Mouse (Mus musculus) thymus, adult 2 months (tissue): ENCODE measurements around the gene Slc35e3. TPM values are rescaled to one million over a fixed set of nuclear protein-coding genes. Genes with fewer than 3 reads are reported as not detected.

Experiments used
- DNase-seq: peaks from one replicate; pipeline ENCODE4 v3.0.0; 2021
- H3K27ac ChIP-seq: fragments of 200-500 bp; 2 replicates; pipeline ENCODE4 v1.5.1; 2012; ENCODE audit warnings: low read length, control low read depth; ENCODE audit not compliant: control insufficient read depth, insufficient read depth
- H3K27me3 ChIP-seq: fragments of 200-500 bp; 2 replicates; pipeline ENCODE4 v1.6.1; 2012; ENCODE audit warnings: mild to moderate bottlenecking, low read length, moderate library complexity, mixed read lengths; ENCODE audit not compliant: control insufficient read depth, insufficient read depth
- H3K36me3 ChIP-seq: fragments of 200-500 bp; 2 replicates; pipeline ENCODE4 v1.6.1; 2012; ENCODE audit warnings: mild to moderate bottlenecking, low read length, moderate library complexity; ENCODE audit not compliant: control insufficient read depth, insufficient read depth
- H3K4me1 ChIP-seq: fragments of 200-500 bp; replicated peaks from 2 replicates; pipeline ENCODE4 v1.6.1; 2012; ENCODE audit warnings: low read length; ENCODE audit not compliant: control insufficient read depth, insufficient read depth
- H3K4me3 ChIP-seq: fragments of 200-500 bp; 2 replicates; pipeline ENCODE4 v1.5.1; 2012; ENCODE audit warnings: mild to moderate bottlenecking, low read length, control low read depth, moderate library complexity; ENCODE audit not compliant: control insufficient read depth, insufficient read depth
- CTCF ChIP-seq: fragments of 200-500 bp; IDR thresholded peaks from 2 replicates; pipeline ENCODE4 v1.5.1; 2012; ENCODE audit warnings: mild to moderate bottlenecking, control low read depth, low read length, moderate library complexity, borderline replicate concordance; ENCODE audit not compliant: control insufficient read depth, poor library complexity, insufficient read depth; ENCODE audit errors: extremely low read depth
- POLR2A ChIP-seq: fragments of 200-500 bp; IDR thresholded peaks from 2 replicates; pipeline ENCODE4 v1.6.1; 2012; ENCODE audit warnings: mild to moderate bottlenecking, low read length, control low read depth, moderate library complexity; ENCODE audit not compliant: control insufficient read depth, poor library complexity, insufficient read depth; ENCODE audit errors: extremely low read depth
- WGBS: fragments of 180-500 bp; shearing (Covaris S2); methylation state at CpG from one replicate; pipeline ENCODE4 v1.1.7; 2018; 5-methylcytosine and 5-hydroxymethylcytosine counted together
- polyA plus RNA-seq: library from polyadenylated mRNA; depleted of rRNA; stranded (reverse); fragments of >200 nt; gene quantifications from 2 replicates; pipeline ENCODE4 v1.2.3, GENCODE M21; 2012

Slc35e3 gene
- polyA plus RNA-seq, 1 experiment: 13.8 TPM

- no peaks in the 10 kb centered on the region for H3K27me3 ChIP-seq
- TF ChIP-seq CTCF (no peak), POLR2A (no peak)
- H3K36me3 ChIP-seq: no peaks in the 10 kb centered on the region
- WGBS: 89% methylated on average over 5 of the region's 5 CpGs
- no peak overlapping the region for H3K4me3 ChIP-seq
- no peak overlapping the region for H3K27ac ChIP-seq
- 0 out of 2 replicates have a peak, but pooled peaks cover 2% of the 10 kb centered on the region for H3K4me1 ChIP-seq
- DNase-seq: no peak
These were observed 17.6 kb downstream of the Slc35e3 start for GRCm38 (mm10) chr10:117728574-117728973.

- TF ChIP-seq CTCF (no peak), POLR2A (no peak)
- Histone ChIP-seq H3K36me3 (no peaks in the 10 kb centered on the region), H3K4me3 (no peak overlapping the region), H3K27ac (no peak overlapping the region), H3K4me1 (0 out of 2 replicates have a peak, but pooled peaks cover 2% of the 10 kb centered on the region), H3K27me3 (no peaks in the 10 kb centered on the region)
- WGBS: 93% methylated on average over 9 of the region's 9 CpGs
- DNase-seq: no peak
These were observed 18.6 kb downstream of the Slc35e3 start for GRCm38 (mm10) chr10:117727518-117728110.

GRCm38 (mm10) chr10:117726888-117727385 lies 19.2 kb downstream of the Slc35e3 start:
- no peaks in the 10 kb centered on the region for H3K36me3 ChIP-seq
- no peak for DNase-seq
- H3K27me3 ChIP-seq: no peaks in the 10 kb centered on the region
- H3K4me1 ChIP-seq: 0 out of 2 replicates have a peak, but pooled peaks cover 2% of the 10 kb centered on the region
- no peak overlapping the region for H3K27ac ChIP-seq
- no peak overlapping the region for H3K4me3 ChIP-seq
- WGBS: 96% methylated on average over 4 of the region's 4 CpGs
- no peak for TF ChIP-seq POLR2A
- TF ChIP-seq CTCF: no peak

- Histone ChIP-seq H3K4me1 (no peaks in the 10 kb centered on the region), H3K4me3 (no peak overlapping the region), H3K27ac (no peak overlapping the region), H3K27me3 (no peaks in the 10 kb centered on the region), H3K36me3 (no peaks in the 10 kb centered on the region)
- no peak for TF ChIP-seq POLR2A
- no peak for TF ChIP-seq CTCF
- WGBS: 93% methylated on average over 4 of the region's 4 CpGs
- DNase-seq: no peak
These were observed 19.8 kb downstream of the Slc35e3 start for GRCm38 (mm10) chr10:117726350-117726749.

- no peaks in the 10 kb centered on the region for H3K36me3 ChIP-seq
- WGBS: 88% methylated on average over 7 of the region's 7 CpGs
These were observed 20.5 kb downstream of the Slc35e3 start for GRCm38 (mm10) chr10:117725671-117726070.

GRCm38 (mm10) chr10:117724804-117725361 lies 21.3 kb downstream of the Slc35e3 start:
- H3K4me1 ChIP-seq: no peaks in the 10 kb centered on the region
- no peak for DNase-seq
- 95% methylated on average over 3 of the region's 3 CpGs for WGBS
- no peak overlapping the region for H3K4me3 ChIP-seq
- no peak for TF ChIP-seq CTCF
- no peak for TF ChIP-seq POLR2A
- no peak overlapping the region for H3K27ac ChIP-seq
- H3K36me3 ChIP-seq: no peaks in the 10 kb centered on the region
- no peaks in the 10 kb centered on the region for H3K27me3 ChIP-seq

More at GRCm38 (mm10) chr10:117725671-117726070, 20.5 kb downstream of the Slc35e3 start:
- Histone ChIP-seq H3K4me1 (no peaks in the 10 kb centered on the region), H3K27me3 (no peaks in the 10 kb centered on the region), H3K4me3 (no peak overlapping the region), H3K27ac (no peak overlapping the region)
- TF ChIP-seq POLR2A (no peak), CTCF (no peak)
- no peak for DNase-seq

GRCm38 (mm10) chr10:117724136-117724718 lies 21.9 kb downstream of the Slc35e3 start:
- TF ChIP-seq CTCF: no peak
- no peak for TF ChIP-seq POLR2A
- no peak overlapping the region for H3K4me3 ChIP-seq
- no peaks in the 10 kb centered on the region for H3K36me3 ChIP-seq
- H3K27me3 ChIP-seq: no peaks in the 10 kb centered on the region
- H3K27ac ChIP-seq: no peak overlapping the region
- no peak for DNase-seq
- WGBS: 87% methylated on average over 5 of the region's 5 CpGs
- H3K4me1 ChIP-seq: no peaks in the 10 kb centered on the region
